In the genomic region with DNA sequence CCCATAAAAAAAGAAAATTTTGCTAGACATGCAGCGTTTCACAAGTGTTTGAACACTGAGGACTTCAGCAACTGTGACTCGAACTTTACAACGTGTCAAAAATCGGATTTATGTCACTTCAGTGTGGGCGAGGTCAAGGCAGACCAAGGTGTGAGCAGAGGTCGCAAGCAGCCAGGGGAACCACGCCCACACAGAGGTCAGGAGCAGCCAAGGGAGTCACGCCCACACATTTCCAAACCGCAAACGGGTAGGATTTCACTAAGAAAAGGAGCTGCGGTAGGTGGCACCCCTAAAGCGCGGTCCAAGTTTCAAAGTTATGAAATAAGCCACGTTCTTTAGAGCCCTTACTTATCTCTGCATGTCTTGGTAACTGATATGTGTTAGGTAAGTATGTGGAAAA, we compare ENCODE assay signal across 9 mouse cellular contexts. TPM values are rescaled to one million over a fixed set of nuclear protein-coding genes. Genes with fewer than 3 reads are reported as not detected.
DNase-seq lines count a peak whose midpoint lies in the region; ATAC-seq and TF ChIP-seq lines count a peak whose summit lies in the region.
"Had no signal": no experiment of that assay in that cellular context is flagged by ENCODE, and none has a peak within 500 bp of the region (broad histone marks: within the 10 kb centered on the region; RNA-seq: fewer than 3 reads in every experiment).

No protein-coding gene starts in this region.

- H3K9ac ChIP-seq in hindbrain, embryonic 12.5 days = no peak overlapping the region
- H3K9ac ChIP-seq in hindbrain, embryonic 14.5 days = no peak overlapping the region
- no peak overlapping the region for H3K9ac ChIP-seq in forebrain, embryonic 16.5 days (replicated peaks; ENCODE audit: low read depth, low read length)

- no peak for ATAC-seq in hindbrain, embryonic 12.5 days (ENCODE audit: low FRiP score)
- ATAC-seq in hindbrain, embryonic 14.5 days (ENCODE audit: low FRiP score) = no peak
- ATAC-seq in forebrain, embryonic 16.5 days = no peak
- ATAC-seq in inflammation-experienced regulatory T-cells, adult 6 months = no peak
- ATAC-seq: Patski had no signal

- WGBS in hindbrain, embryonic 12.5 days = 9% methylated on average over 14 of the region's 14 CpGs
- 10% methylated on average over 14 of the region's 14 CpGs for WGBS in hindbrain, embryonic 14.5 days
- WGBS in lung, adult 2 months = 3% methylated on average over 14 of the region's 14 CpGs
- WGBS in forebrain, embryonic 16.5 days = 11% methylated on average over 14 of the region's 14 CpGs

- H3K27me3 ChIP-seq in hindbrain, embryonic 12.5 days = 0 out of 2 replicates have a peak, but pooled peaks cover 2% of the 10 kb centered on the region
- 0 out of 2 replicates have a peak, but pooled peaks cover 7% of the 10 kb centered on the region for H3K27me3 ChIP-seq in hindbrain, embryonic 14.5 days (ENCODE audit: control insufficient read depth, insufficient read depth, low read length)
- no peaks in the 10 kb centered on the region for H3K27me3 ChIP-seq in forebrain, embryonic 16.5 days (replicated peaks; ENCODE audit: control insufficient read depth, insufficient read depth, low read length)
- H3K27me3 ChIP-seq: Patski had no signal

- 0 out of 2 replicates have a peak overlapping the region, but pooled peaks have one; percentile 25 for H3K4me2 ChIP-seq in hindbrain, embryonic 12.5 days (replicated peaks)
- no peak overlapping the region for H3K4me2 ChIP-seq in hindbrain, embryonic 14.5 days (replicated peaks)
- H3K4me2 ChIP-seq in forebrain, embryonic 16.5 days (ENCODE audit: low read length) = no peak overlapping the region

- no peaks in the 10 kb centered on the region for H3K36me3 ChIP-seq in hindbrain, embryonic 12.5 days
- H3K36me3 ChIP-seq in hindbrain, embryonic 14.5 days (replicated peaks; ENCODE audit: control insufficient read depth, insufficient read depth) = no peaks in the 10 kb centered on the region
- H3K36me3 ChIP-seq in forebrain, embryonic 16.5 days (ENCODE audit: control insufficient read depth, insufficient read depth) = no peaks in the 10 kb centered on the region

- H3K4me3 ChIP-seq in hindbrain, embryonic 12.5 days = no peak overlapping the region
- no peak overlapping the region for H3K4me3 ChIP-seq in hindbrain, embryonic 14.5 days (replicated peaks; ENCODE audit: low read length)
- no peak overlapping the region for H3K4me3 ChIP-seq in lung, adult 2 months (replicated peaks; ENCODE audit: extremely low read depth, low read depth, low read length)
- no peak overlapping the region for H3K4me3 ChIP-seq in forebrain, embryonic 16.5 days (replicated peaks; ENCODE audit: low read length)

- no peak for TF ChIP-seq POLR2A in lung, adult 2 months (IDR thresholded peaks at IDR 0.05; ENCODE audit: borderline replicate concordance, extremely low read depth, low read depth, low read length)

- no peak overlapping the region for H3K27ac ChIP-seq in hindbrain, embryonic 12.5 days
- no peak overlapping the region for H3K27ac ChIP-seq in hindbrain, embryonic 14.5 days
- no peak overlapping the region for H3K27ac ChIP-seq in forebrain, embryonic 16.5 days (ENCODE audit: low read length)

- TF ChIP-seq CTCF in lung, adult 2 months (IDR thresholded peaks at IDR 0.05; ENCODE audit: insufficient read depth, low read length) = no peak

- no peaks in the 10 kb centered on the region for H3K4me1 ChIP-seq in hindbrain, embryonic 12.5 days
- H3K4me1 ChIP-seq in hindbrain, embryonic 14.5 days (replicated peaks; ENCODE audit: control insufficient read depth, insufficient read depth, low read length) = no peaks in the 10 kb centered on the region
- no peaks in the 10 kb centered on the region for H3K4me1 ChIP-seq in lung, adult 2 months (ENCODE audit: control insufficient read depth, insufficient read depth, low read length)
- H3K4me1 ChIP-seq in forebrain, embryonic 16.5 days (replicated peaks; ENCODE audit: control insufficient read depth, insufficient read depth, low read length) = no peaks in the 10 kb centered on the region

- no peaks in the 10 kb centered on the region for H3K9me3 ChIP-seq in hindbrain, embryonic 12.5 days (replicated peaks)
- H3K9me3 ChIP-seq in hindbrain, embryonic 14.5 days (ENCODE audit: control insufficient read depth, low read length) = no peaks in the 10 kb centered on the region
- H3K9me3 ChIP-seq in forebrain, embryonic 16.5 days (ENCODE audit: control insufficient read depth, low read length) = no peaks in the 10 kb centered on the region

- no peak for DNase-seq in hindbrain, embryonic 14.5 days (ENCODE audit: low spot score)
- peak; percentile 20 for DNase-seq in embryo, embryonic 11.5 days (ENCODE audit: low read depth, low spot score)
- peak; percentile 40 for DNase-seq in kidney, adult 18-20 months
- peak; percentile 48 for DNase-seq in lung, adult 2 months
- DNase-seq in thymus, postnatal 25 days = peak; percentile 21

RNA-seq across cellular contexts. Expression of a gene that starts 43.1 kb away (rescaled TPM):
- 1.4 and 1.9 TPM in 2 replicates for polyA plus RNA-seq in hindbrain, embryonic 12.5 days (2016; fragmentation: Nextera tagmentation; extraction: Ambion mirVana)
- 1.7 and 1.8 TPM in 2 replicates for polyA plus RNA-seq in hindbrain, embryonic 14.5 days (2014; fragmentation: Nextera tagmentation; extraction: Ambion mirVana)
- 3.5 and 3.7 TPM in 2 replicates for polyA plus RNA-seq in lung, adult 2 months (2012; rRNA removed)
- 0.98 and 1.6 TPM in 2 replicates for polyA plus RNA-seq in forebrain, embryonic 16.5 days (2015; fragmentation: Nextera tagmentation; extraction: Ambion mirVana)
- polyA plus RNA-seq in inflammation-experienced regulatory T-cells, adult 6 months (2017; shearing (Covaris generic)) = 1 to 10 TPM; 2.8 to 6.7 (median 4.7) TPM

RNA-seq across cellular contexts. Expression of a gene that starts 43.2 kb away (rescaled TPM):
- 1.3 and 1.6 TPM in 2 replicates for polyA plus RNA-seq in hindbrain, embryonic 12.5 days (2016; fragmentation: Nextera tagmentation; extraction: Ambion mirVana)
- 2.2 and 2.9 TPM in 2 replicates for polyA plus RNA-seq in hindbrain, embryonic 14.5 days (2014; fragmentation: Nextera tagmentation; extraction: Ambion mirVana)
- 0.29 and 0.33 TPM in 2 replicates for polyA plus RNA-seq in lung, adult 2 months (2012; rRNA removed)
- polyA plus RNA-seq in forebrain, embryonic 16.5 days (2015; fragmentation: Nextera tagmentation; extraction: Ambion mirVana) = 2.1 and 3.0 TPM in 2 replicates
- not detected for polyA plus RNA-seq in inflammation-experienced regulatory T-cells, adult 6 months (2017; shearing (Covaris generic))
